In the genomic region with DNA sequence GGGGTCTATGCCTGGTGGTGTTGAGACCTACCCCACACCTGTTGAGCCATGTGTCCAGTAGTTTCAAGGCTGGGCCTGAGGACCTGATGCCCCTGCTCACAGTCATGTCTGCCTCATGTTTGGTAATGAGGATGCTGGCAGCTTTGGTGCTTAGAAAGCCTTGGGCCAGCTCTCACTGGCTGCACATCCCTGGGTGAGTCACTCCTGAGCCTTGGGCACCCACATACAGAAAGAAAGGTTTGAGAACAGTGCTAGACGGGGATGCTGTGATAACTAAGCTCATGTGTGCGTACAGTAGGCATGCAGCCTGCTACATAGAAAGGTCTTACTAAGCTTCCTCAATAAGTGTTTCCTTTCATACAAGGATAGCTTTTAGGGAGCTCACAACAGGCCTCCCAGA, we compare ENCODE assay signal across 12 mouse cellular contexts. TPM values are rescaled to one million over a fixed set of nuclear protein-coding genes. Genes with fewer than 3 reads are reported as not detected.
DNase-seq lines count a peak whose midpoint lies in the region; ATAC-seq and TF ChIP-seq lines count a peak whose summit lies in the region.
"Had no signal": no experiment of that assay in that cellular context is flagged by ENCODE, and none has a peak within 500 bp of the region (broad histone marks: within the 10 kb centered on the region; RNA-seq: fewer than 3 reads in every experiment).

No protein-coding gene starts in this region.

- intact Hi-C loops in left cerebral cortex, postnatal 4 days (cut with DNase I) = no loop called here

- 87% methylated on average over 2 of the region's 2 CpGs for WGBS in heart, embryonic 10.5 days
- WGBS in liver, adult 2 months = 92% methylated on average over 2 of the region's 2 CpGs
- 92% methylated on average over 2 of the region's 2 CpGs for WGBS in macrophage (ENCODE audit: missing documents)
- WGBS in hindbrain, postnatal 0 days = 92% methylated on average over 2 of the region's 2 CpGs

- no peak for TF ChIP-seq POLR2A in liver, adult 2 months (IDR thresholded peaks at IDR 0.05; ENCODE audit: extremely low read depth, insufficient read depth, low read length)

- no peak overlapping the region for H3K9ac ChIP-seq in liver, adult 2 months (ENCODE audit: low read depth, low read length)
- no peak overlapping the region for H3K9ac ChIP-seq in hindbrain, postnatal 0 days (replicated peaks; ENCODE audit: low read length)
- H3K9ac ChIP-seq: neural tube, embryonic 15.5 days had no signal

- no peak for TF ChIP-seq CTCF in liver, adult 2 months (IDR thresholded peaks at IDR 0.05; ENCODE audit: low read depth, low read length)
- no peak for TF ChIP-seq CTCF in hindbrain, postnatal 0 days (IDR thresholded peaks at IDR 0.05; ENCODE audit: low read depth)

- no peak for ATAC-seq in hindbrain, postnatal 0 days
- ATAC-seq: CD4-positive, CD25-positive, alpha-beta regulatory T cell, adult 4 months had no signal

- no peak for DNase-seq in heart, embryonic 10.5 days (ENCODE audit: low spot score)
- no peak for DNase-seq in heart, adult 18-20 months
- DNase-seq in liver, adult 2 months (ENCODE audit: extremely low read depth, low read depth, low spot score) = no peak
- no peak for DNase-seq in liver
- peak; percentile 75 for DNase-seq in adrenal gland, postnatal 14 days
- no peak for DNase-seq in hindbrain, postnatal 0 days (ENCODE audit: low spot score)
- no peak for DNase-seq in left cerebral cortex, postnatal 4 days
- DNase-seq: kidney, postnatal 10 days; midbrain, embryonic 14.5 days had no signal

- H3K79me2 ChIP-seq in liver, adult 2 months (ENCODE audit: control insufficient read depth, insufficient read depth, low read length) = peaks cover 5% of the 10 kb centered on the region; the same call in 1 of the 2 replicates
- no peaks in the 10 kb centered on the region for H3K79me2 ChIP-seq in macrophage (ENCODE audit: inconsistent target)

- no peaks in the 10 kb centered on the region for H3K27me3 ChIP-seq in heart, embryonic 10.5 days (ENCODE audit: insufficient read depth, poor library complexity, severe bottlenecking)
- H3K27me3 ChIP-seq in liver, adult 2 months (ENCODE audit: control insufficient read depth, insufficient read depth, low read length) = no peaks in the 10 kb centered on the region
- H3K27me3 ChIP-seq in hindbrain, postnatal 0 days (ENCODE audit: insufficient read depth, low read length) = no peaks in the 10 kb centered on the region
- H3K27me3 ChIP-seq: neural tube, embryonic 15.5 days had no signal

- H3K4me2 ChIP-seq in hindbrain, postnatal 0 days (ENCODE audit: low read depth, low read length) = no peak overlapping the region
- H3K4me2 ChIP-seq: neural tube, embryonic 15.5 days had no signal

- H3K4me1 ChIP-seq in heart, embryonic 10.5 days = peaks cover 59% of the 10 kb centered on the region
- H3K4me1 ChIP-seq in liver, adult 2 months (ENCODE audit: control insufficient read depth, insufficient read depth, low read length) = peaks cover 41% of the 10 kb centered on the region
- H3K4me1 ChIP-seq in hindbrain, postnatal 0 days (ENCODE audit: insufficient read depth, low read length) = peaks cover 4% of the 10 kb centered on the region; the same call in 1 of the 2 replicates

- H3K9me3 ChIP-seq in heart, embryonic 10.5 days = no peaks in the 10 kb centered on the region
- H3K9me3 ChIP-seq in hindbrain, postnatal 0 days (ENCODE audit: low read length) = no peaks in the 10 kb centered on the region
- H3K9me3 ChIP-seq: neural tube, embryonic 15.5 days had no signal

- no peak overlapping the region for H3K4me3 ChIP-seq in heart, embryonic 10.5 days
- H3K4me3 ChIP-seq in liver, adult 2 months (ENCODE audit: insufficient read depth, low read depth, low read length) = no peak overlapping the region
- H3K4me3 ChIP-seq in macrophage (ENCODE audit: inconsistent target) = no peak overlapping the region
- H3K4me3 ChIP-seq in hindbrain, postnatal 0 days (ENCODE audit: low read length) = no peak overlapping the region
- H3K4me3 ChIP-seq: neural tube, embryonic 15.5 days had no signal

- H3K27ac ChIP-seq in heart, embryonic 10.5 days = peak overlapping the region; percentile 18; the same call in 1 of the 2 replicates
- H3K27ac ChIP-seq in liver, adult 2 months (replicated peaks; ENCODE audit: insufficient read depth, low read depth, low read length) = peak overlapping the region; percentile 72
- peak overlapping the region; percentile 60 for H3K27ac ChIP-seq in macrophage
- H3K27ac ChIP-seq in hindbrain, postnatal 0 days = no peak overlapping the region
- H3K27ac ChIP-seq: neural tube, embryonic 15.5 days had no signal

- H3K36me3 ChIP-seq in heart, embryonic 10.5 days = peaks cover 39% of the 10 kb centered on the region
- H3K36me3 ChIP-seq in liver, adult 2 months (ENCODE audit: control insufficient read depth, insufficient read depth, low read length) = no peaks in the 10 kb centered on the region; the same call in 1 of the 2 replicates
- no peaks in the 10 kb centered on the region for H3K36me3 ChIP-seq in macrophage (ENCODE audit: inconsistent target)
- H3K36me3 ChIP-seq in hindbrain, postnatal 0 days (ENCODE audit: insufficient read depth, low read length) = no peaks in the 10 kb centered on the region
- H3K36me3 ChIP-seq: neural tube, embryonic 15.5 days had no signal

RNA-seq across cellular contexts. Expression of a gene that starts 40.8 kb away (rescaled TPM):
- polyA plus RNA-seq in heart, embryonic 10.5 days (2016; fragmentation: Nextera tagmentation; extraction: Ambion mirVana) = 13.0 and 21.5 TPM in 2 replicates
- 10 to 100 TPM; 21.4 to 25.5 TPM for total RNA-seq in heart, adult 18-20 months (2021)
- 6.2 and 9.7 TPM in 2 replicates for total RNA-seq in liver, adult 2 months (2014; rRNA removed)
- 5.1 and 6.6 TPM in 2 replicates for polyA plus RNA-seq in liver, adult 2 months (2012; rRNA removed)
- total RNA-seq in adrenal gland, postnatal 14 days (2021) = 20.0 and 22.1 TPM in 2 replicates
- total RNA-seq in macrophage (2018; cell fraction: chromatin; rRNA removed) = 10 to 100 TPM in 2 of 26 experiments, 1 to 10 TPM in 19, under 1 TPM in 5; 0.65 to 14.1 (median 3.8) TPM
- 1 to 10 TPM in 25 of 26 experiments, under 1 TPM in 1; 0.84 to 9.4 (median 3.3) TPM for total RNA-seq in macrophage (2018; cell fraction: cytosol; rRNA removed)
- total RNA-seq in macrophage (2018; cell fraction: nucleus; rRNA removed) = 10 to 100 TPM in 4 of 26 experiments, 1 to 10 TPM in 22; 1.4 to 14.7 (median 3.7) TPM
- 1.1 to 6.4 TPM (median 4.0 TPM) in 3 replicates for polyA plus RNA-seq in macrophage (2018)
- 2.7 and 4.6 TPM in 2 replicates for total RNA-seq in hindbrain, postnatal 0 days (2014; rRNA removed)
- 3.4 and 3.6 TPM in 2 replicates for polyA plus RNA-seq in hindbrain, postnatal 0 days (2015; fragmentation: Nextera tagmentation; extraction: Ambion mirVana)
- 1 to 10 TPM; 6.0 to 6.4 TPM for total RNA-seq in left cerebral cortex, postnatal 4 days (2021)
